Mouse (Mus musculus) ZHBTc4 (cell line): Measurements from ENCODE around the gene Sphk1.
"Not testable (repeated sequence)": the region's sequence is repeated elsewhere in the genome, so short reads cannot be mapped to it uniquely, and the experiment has no call there.

ENCODE experiments used
- DNase-seq: peaks from one replicate; pipeline ENCODE4 v3.0.0-alpha.2; 2011; ENCODE audit warnings: low read depth, low spot score

Gene Sphk1

GRCm38 (mm10) chr11:116530187-116531147 is at the start of gene Sphk1:
Gene Sphk1, plus strand, starts transcription at chr11:116530925.
- DNase-seq, result no peak

GRCm38 (mm10) chr11:116480975-116481374 is 49.8 kb upstream of the Sphk1 start:
- DNase-seq, result no peak

- no peak for DNase-seq
These were observed 48.9 kb upstream of the Sphk1 start for GRCm38 (mm10) chr11:116481776-116482175.

DNA sequence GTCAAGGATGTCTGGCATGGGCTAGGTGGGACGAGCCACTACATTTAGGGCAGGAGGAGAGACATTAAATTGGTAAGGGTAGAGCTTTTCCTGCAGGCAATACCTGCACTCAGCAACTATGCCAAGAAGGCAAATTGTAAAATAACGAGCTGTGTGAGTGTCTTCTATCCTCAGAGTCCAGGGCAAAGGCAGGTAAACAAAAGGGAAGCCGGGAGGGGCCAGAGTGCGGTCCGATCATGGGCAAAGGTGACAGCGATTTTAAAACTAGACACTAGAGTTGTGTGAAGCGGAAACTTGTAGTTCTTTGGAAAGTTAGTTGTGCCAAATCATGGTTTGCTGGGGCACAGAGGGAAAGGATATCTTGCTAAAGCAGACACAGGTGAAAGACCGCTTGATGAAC is 46.5 kb upstream of the Sphk1 start:
- DNase-seq, result no peak

DNA sequence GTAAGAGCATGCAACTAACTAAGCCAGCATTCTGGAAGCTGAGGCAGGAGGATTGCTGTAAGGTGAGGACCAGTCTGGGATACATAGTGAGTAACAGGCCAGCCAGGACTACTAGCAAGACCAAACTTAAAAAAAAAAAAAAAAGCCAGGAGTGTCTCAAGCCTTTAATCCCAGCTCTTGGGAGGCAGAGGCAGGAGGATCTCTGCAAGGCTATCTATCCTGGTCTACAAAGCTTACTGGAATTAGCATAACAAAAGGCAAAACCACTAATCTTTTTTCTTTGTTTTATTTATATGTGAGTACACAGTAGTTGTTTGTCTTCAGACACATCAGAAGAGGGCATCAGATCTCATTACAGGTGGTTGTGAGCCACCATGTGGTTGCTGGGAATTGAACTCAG is 42.5 kb upstream of the Sphk1 start:
- peak; percentile 66 for DNase-seq

GRCm38 (mm10) chr11:116488693-116489375 is 41.9 kb upstream of the Sphk1 start:
- DNase-seq, result peak; percentile 90

- DNase-seq, result peak; percentile 49
These were observed 40.9 kb upstream of the Sphk1 start for GRCm38 (mm10) chr11:116489771-116490231.

DNA sequence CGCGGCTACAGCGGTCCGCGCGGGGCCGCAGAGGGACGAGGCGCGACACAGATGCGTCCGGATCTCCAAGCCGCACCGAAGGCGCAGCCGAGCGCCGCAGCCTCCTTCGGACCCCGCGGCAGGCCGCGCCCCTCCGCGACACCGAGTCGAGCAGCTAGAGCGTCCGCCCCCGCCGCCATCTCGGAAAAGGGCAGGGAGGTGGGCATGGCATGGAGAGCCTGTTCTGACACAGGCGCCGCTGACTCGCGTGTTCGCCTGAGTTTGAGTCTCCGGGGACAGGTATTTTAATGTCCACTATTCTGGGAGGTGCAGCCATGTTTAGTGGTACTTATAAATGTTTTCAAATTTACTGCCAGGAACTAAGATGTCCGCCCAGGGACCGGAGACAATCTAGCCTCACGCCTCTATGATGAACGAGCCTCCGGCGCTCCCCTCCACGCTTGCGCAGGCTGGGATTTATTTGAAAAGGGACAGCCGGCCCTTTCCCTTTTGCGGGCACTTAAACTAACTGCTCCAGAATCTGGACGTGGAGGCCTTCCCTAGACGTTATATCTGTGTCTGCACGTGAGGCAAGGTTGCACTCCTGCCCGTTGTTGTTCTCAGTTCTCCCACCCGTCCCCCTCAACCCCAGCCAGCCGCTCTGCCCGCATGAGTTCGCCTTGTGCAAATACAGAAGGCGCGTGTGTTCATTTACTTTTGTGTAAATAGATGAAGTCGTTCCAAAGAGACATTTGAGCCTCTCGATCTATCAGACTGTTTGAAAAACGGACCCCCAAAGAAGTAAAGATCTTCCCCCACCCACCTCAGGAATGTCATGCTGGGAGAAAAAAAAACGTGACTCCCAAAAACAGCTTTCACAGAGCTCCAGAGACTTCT is 40.3 kb upstream of the Sphk1 start:
- DNase-seq, result peak; percentile 95

DNA sequence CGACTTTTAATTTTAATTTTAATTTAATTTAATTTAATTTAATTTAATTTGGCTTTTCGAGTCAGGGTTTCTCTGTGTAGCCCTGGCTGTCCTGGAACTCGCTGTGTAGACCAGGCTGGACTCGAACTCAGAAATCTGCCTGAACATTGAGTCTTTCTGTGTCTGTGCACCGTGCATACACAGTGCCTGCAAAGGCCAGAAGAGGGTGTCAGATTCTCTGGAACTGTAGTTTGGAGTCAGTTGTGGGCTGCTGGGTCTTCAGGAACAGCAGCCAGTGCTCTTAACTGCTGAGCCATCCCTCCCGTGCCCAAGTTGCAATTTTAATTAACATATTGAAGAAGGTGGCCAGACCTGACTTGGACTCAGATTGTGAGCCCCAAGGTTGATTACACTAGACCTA is 39.4 kb upstream of the Sphk1 start:
- DNase-seq, result peak; percentile 37

DNA sequence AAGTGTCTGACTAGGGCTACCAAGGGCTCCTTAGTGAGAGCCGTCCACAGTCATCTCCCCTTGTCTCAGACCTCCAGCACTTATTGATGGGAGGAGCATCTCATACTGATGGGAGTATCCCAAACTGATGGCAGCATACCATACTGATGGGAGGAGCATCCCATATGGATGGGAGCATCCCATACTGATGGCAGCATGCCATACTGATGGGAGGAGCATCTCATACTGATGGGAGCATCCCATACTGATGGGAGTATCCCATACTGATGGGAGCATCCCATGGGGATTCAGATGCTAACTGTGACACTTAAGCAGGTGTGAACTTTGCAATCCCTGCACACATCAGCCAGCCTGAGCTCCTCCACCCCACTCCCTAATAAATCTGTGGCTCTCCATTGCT is 38.2 kb upstream of the Sphk1 start:
- DNase-seq, result not testable (repeated sequence)

GRCm38 (mm10) chr11:116493191-116493590 is 37.5 kb upstream of the Sphk1 start:
- DNase-seq, result no peak

- peak; percentile 88 for DNase-seq
These were observed 36.9 kb upstream of the Sphk1 start, which contains the start of gene Prpsap1 for GRCm38 (mm10) chr11:116493795-116494252. Gene Prpsap1, minus strand, starts transcription at chr11:116494202.

GRCm38 (mm10) chr11:116494474-116495174 is 36.1 kb upstream of the Sphk1 start:
- DNase-seq, result no peak

GRCm38 (mm10) chr11:116497313-116497712 is 33.4 kb upstream of the Sphk1 start:
- DNase-seq, result no peak

GRCm38 (mm10) chr11:116498596-116498995 is 32.1 kb upstream of the Sphk1 start:
- peak; percentile 37 for DNase-seq

DNA sequence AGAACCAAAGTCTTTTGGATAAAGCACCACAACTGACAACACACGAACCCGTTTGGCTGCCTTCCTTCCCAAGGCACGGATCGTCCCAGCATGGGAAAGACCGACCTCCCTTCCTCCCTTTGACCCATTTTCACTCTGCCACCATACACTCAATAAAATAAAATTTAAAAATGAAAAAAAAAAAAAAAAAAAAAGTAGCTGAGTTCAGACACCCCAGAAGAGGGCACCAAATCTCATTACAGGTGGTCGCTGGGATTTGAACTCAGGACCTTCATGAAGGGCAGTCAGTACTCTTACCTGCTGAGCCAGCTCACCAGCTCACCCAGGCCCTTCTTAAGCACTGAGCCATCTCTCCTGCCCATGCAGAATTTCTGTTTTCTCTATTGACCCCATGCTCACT is 31.7 kb upstream of the Sphk1 start:
- no peak for DNase-seq

DNA sequence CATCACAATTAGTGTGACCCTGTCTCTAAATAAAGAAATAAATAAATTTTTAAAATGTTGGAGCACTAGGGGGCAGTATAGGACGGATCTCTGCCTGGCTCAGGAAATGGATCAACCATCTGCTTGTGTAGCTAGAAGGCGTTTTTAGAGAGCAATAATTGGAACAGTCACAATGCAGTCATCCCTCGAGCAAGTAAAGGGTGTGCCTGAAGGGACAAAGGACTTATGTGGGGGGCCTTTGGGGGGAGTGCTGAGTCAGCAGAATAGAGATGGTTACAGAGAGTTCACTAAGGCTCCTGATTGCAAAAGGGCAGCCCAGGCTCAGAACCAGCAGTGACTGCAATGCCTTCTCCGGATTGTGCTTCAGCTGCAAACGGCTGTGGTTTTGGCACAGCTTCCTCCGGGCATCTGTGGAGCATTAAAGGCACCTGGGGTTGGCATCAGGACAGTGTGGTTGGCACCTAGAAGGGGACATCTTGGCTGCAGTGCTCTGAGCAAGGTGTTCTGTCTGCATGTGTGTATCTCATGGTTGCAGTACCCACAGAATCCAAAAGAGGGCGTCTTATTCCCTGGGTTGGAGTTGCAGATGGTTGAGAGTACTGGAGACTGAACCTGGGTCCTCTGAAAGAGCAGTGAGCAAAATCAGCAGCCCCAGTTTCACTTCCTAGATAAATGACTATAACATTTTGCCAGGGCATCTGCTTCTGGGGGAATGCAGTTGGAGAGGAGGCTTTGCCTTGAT is 29.5 kb upstream of the Sphk1 start:
- DNase-seq, result peak; percentile 80

- peak; percentile 61 for DNase-seq
These were observed 26.2 kb upstream of the Sphk1 start for GRCm38 (mm10) chr11:116504516-116504915.

DNA sequence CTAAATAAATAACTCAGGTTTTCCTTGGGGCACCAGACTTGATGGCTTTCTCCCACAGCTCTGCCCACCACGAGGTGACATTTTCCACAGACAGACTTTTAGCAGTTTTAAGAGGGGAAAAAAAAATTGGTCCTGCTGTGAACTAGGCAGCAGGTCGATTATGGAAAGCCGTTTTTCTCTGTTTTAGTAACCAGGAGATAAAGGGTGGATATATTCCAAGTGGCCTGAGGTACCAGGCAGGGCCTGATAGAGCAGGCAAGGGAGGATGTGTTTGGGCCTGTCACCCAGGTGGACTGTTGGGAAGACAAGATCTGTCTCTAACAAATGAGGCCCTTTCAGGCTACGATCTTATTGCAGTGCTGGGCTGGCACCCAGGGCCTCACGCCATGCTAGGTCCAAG is 25.2 kb upstream of the Sphk1 start:
- no peak for DNase-seq
